Mouse (Mus musculus) liver, embryonic 13.5 days (tissue): Measurements from ENCODE around the gene Sdhc. TPM values are rescaled to one million over a fixed set of nuclear protein-coding genes. Genes with fewer than 3 reads are reported as not detected.

Experiments
- ATAC-seq: fragments of 200-750 bp; cut with Nextera tagmentation; 2 replicates; pipeline ENCODE4 v1.8.0; 2017; ENCODE audit warnings: low read depth, mild to moderate bottlenecking, moderate number of reproducible peaks, moderate library complexity
- DNase-seq: peaks from one replicate; pipeline ENCODE4 v3.0.0; 2022
- H3K27ac ChIP-seq: fragments of 300-500 bp; sonication (generic); 2 replicates; pipeline ENCODE4 v1.5.1; 2015; ENCODE audit warnings: moderate library complexity, mild to moderate bottlenecking, inconsistent platforms
- H3K27me3 ChIP-seq: fragments of 300-500 bp; sonication (generic); 2 replicates; pipeline ENCODE4 v1.6.1; 2015; ENCODE audit warnings: mild to moderate bottlenecking, inconsistent platforms
- H3K36me3 ChIP-seq: fragments of 300-500 bp; sonication (generic); 2 replicates; pipeline ENCODE4 v1.6.1; 2015; ENCODE audit warnings: mild to moderate bottlenecking, inconsistent platforms
- H3K4me1 ChIP-seq: fragments of 300-500 bp; sonication (generic); replicated peaks from 2 replicates; pipeline ENCODE4 v1.6.1; 2015; ENCODE audit warnings: inconsistent platforms
- H3K4me2 ChIP-seq: fragments of 300-500 bp; sonication (generic); 2 replicates; pipeline ENCODE4 v1.6.1; 2015; ENCODE audit warnings: inconsistent platforms, mild to moderate bottlenecking, moderate library complexity
- H3K4me3 ChIP-seq: fragments of 300-500 bp; sonication (generic); replicated peaks from 2 replicates; pipeline ENCODE4 v1.5.1; 2015; ENCODE audit warnings: mild to moderate bottlenecking, inconsistent platforms
- H3K9ac ChIP-seq: fragments of 300-500 bp; sonication (generic); 2 replicates; pipeline ENCODE4 v1.6.1; 2015; ENCODE audit warnings: mild to moderate bottlenecking, inconsistent platforms
- H3K9me3 ChIP-seq: fragments of 300-500 bp; sonication (generic); replicated peaks from 2 replicates; pipeline ENCODE4 v1.6.1; 2016; ENCODE audit warnings: inconsistent platforms
- whole genome bisulfite sequencing: fragments of 180-500 bp; shearing (Covaris S2); methylation state at CpG from one replicate; pipeline ENCODE4 v1.1.7; 2015; ENCODE audit not compliant: insufficient replicate concordance; 5-methylcytosine and 5-hydroxymethylcytosine counted together
- polyA plus RNA-seq: library from polyadenylated mRNA; unstranded; fragments of >200 nt; fragmentation: Nextera tagmentation; extraction: Ambion mirVana; gene quantifications from 2 replicates; pipeline ENCODE4 v1.2.1, GENCODE M21; 2015

Sdhc gene
- polyA plus RNA-seq, 1 experiment from 2014 or later: 140 TPM

- Histone ChIP-seq H3K9ac (peak overlapping the region; percentile 77), H3K36me3 (no peaks in the 10 kb centered on the region), H3K27me3 (no peaks in the 10 kb centered on the region), H3K4me2 (peak overlapping the region; percentile 87), H3K9me3 (no peaks in the 10 kb centered on the region), H3K4me1 (peaks cover 58% of the 10 kb centered on the region), H3K4me3 (peak overlapping the region; percentile 69), H3K27ac (peak overlapping the region; percentile 85)
- under 1% methylated on average over 38 of the region's 38 CpGs for WGBS
- ATAC-seq (peak; percentile 86), DNase-seq (peak; percentile 84)
These were observed 39.2 kb downstream of the Sdhc start for GRCm38 (mm10) chr1:171111020-171111780.

DNA sequence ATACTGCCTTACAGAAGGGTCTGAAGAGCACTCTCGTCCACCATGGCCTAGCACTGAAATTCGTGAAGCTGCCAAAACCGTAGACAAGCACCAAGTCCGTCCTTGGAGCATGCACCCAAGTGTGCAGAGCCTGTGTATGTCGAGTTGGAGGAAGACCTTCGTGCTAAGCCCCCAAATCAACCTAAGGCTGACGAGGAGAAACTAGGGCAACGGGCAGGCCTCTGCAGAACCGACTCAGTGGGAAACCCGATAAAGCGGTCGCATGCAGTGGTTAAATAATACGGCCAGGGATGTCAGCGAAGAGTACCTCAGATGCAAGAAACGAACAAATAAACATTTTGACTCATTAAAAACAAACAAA is 39.8 kb downstream of the Sdhc start:
- H3K4me3 ChIP-seq: peak overlapping the region; percentile 69
- no peaks in the 10 kb centered on the region for H3K9me3 ChIP-seq
- peak; percentile 32 for DNase-seq
- H3K27me3 ChIP-seq: no peaks in the 10 kb centered on the region
- WGBS: 25% methylated on average over 15 of the region's 15 CpGs
- peaks cover 52% of the 10 kb centered on the region for H3K4me1 ChIP-seq
- H3K27ac ChIP-seq: peak overlapping the region; percentile 57
- no peaks in the 10 kb centered on the region for H3K36me3 ChIP-seq
- H3K4me2 ChIP-seq: peak overlapping the region; percentile 87
- H3K9ac ChIP-seq: peak overlapping the region; percentile 77
- ATAC-seq: no peak; the same call in 1 of the 2 replicates

- no peaks in the 10 kb centered on the region for H3K36me3 ChIP-seq
- H3K4me3 ChIP-seq: no peak overlapping the region
- no peak overlapping the region for H3K27ac ChIP-seq
- WGBS: 39% methylated on average over 9 of the region's 9 CpGs
- H3K9me3 ChIP-seq: no peaks in the 10 kb centered on the region
- no peak for ATAC-seq
- DNase-seq: no peak
- peaks cover 44% of the 10 kb centered on the region for H3K4me1 ChIP-seq
- no peak overlapping the region; the same call in 1 of the 2 replicates for H3K9ac ChIP-seq
- no peaks in the 10 kb centered on the region for H3K27me3 ChIP-seq
- H3K4me2 ChIP-seq: peak overlapping the region; percentile 87; the same call in 1 of the 2 replicates
These were observed 40.8 kb downstream of the Sdhc start for GRCm38 (mm10) chr1:171109620-171110019.

- WGBS: 70% methylated on average over 6 of the region's 6 CpGs
- no peak overlapping the region for H3K9ac ChIP-seq
- no peaks in the 10 kb centered on the region for H3K27me3 ChIP-seq
- H3K9me3 ChIP-seq: no peaks in the 10 kb centered on the region
- DNase-seq (no peak), ATAC-seq (no peak)
- H3K4me1 ChIP-seq: peaks cover 37% of the 10 kb centered on the region
- no peaks in the 10 kb centered on the region for H3K36me3 ChIP-seq
- H3K4me2 ChIP-seq: no peak overlapping the region
- no peak overlapping the region for H3K27ac ChIP-seq
- no peak overlapping the region for H3K4me3 ChIP-seq
These were observed 45.2 kb downstream of the Sdhc start for GRCm38 (mm10) chr1:171105226-171105625.

DNA sequence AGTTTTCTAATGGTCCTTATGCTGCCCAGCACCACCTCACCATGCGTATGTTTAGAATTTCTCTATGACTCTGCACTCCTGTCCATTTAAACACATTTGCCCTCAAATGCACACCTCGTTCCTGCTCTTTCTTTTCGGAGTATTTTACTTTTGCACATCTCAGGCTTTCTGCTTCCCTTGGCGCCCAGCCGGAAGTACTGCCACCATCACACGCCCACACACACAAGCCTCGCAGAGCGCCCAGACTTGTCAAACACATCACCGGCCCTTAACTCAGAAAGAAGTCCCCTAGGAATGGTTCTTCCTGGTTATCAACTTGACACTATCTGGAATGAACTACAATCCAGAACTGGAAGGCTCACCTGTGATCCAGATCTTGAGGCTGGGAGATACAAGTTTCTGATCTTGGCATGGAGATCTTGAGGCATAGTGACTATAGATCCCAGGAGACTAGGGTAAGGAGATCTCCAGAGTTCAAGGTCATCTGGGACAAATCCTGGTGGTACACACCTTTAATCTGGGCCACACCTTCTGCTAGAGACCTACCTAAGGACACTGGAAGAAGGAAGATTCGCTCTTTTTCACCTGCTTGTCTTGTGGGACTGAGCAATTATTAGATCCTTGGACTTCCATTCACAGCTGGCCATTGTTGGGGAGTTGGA is 47.1 kb downstream of the Sdhc start:
- H3K36me3 ChIP-seq: no peaks in the 10 kb centered on the region
- peak overlapping the region; percentile 88 for H3K4me2 ChIP-seq
- H3K4me3 ChIP-seq: peak overlapping the region; percentile 74
- DNase-seq: no peak
- peak overlapping the region; percentile 54 for H3K9ac ChIP-seq
- 8% methylated on average over 10 of the region's 10 CpGs for WGBS
- ATAC-seq: peak; percentile 24
- H3K27ac ChIP-seq: no peak overlapping the region
- peaks cover 37% of the 10 kb centered on the region for H3K4me1 ChIP-seq
- H3K9me3 ChIP-seq: no peaks in the 10 kb centered on the region
- H3K27me3 ChIP-seq: no peaks in the 10 kb centered on the region

- Histone ChIP-seq H3K27ac (peak overlapping the region; percentile 78), H3K27me3 (no peaks in the 10 kb centered on the region), H3K9ac (peak overlapping the region; percentile 74), H3K4me3 (peak overlapping the region; percentile 74), H3K4me2 (peak overlapping the region; percentile 88), H3K36me3 (no peaks in the 10 kb centered on the region), H3K4me1 (peaks cover 44% of the 10 kb centered on the region), H3K9me3 (no peaks in the 10 kb centered on the region)
- DNase-seq (peak; percentile 71), ATAC-seq (peak; percentile 80)
- under 1% methylated on average over 35 of the region's 35 CpGs for WGBS
These were observed 47.7 kb downstream of the Sdhc start for GRCm38 (mm10) chr1:171102547-171103177.

GRCm38 (mm10) chr1:171101733-171102546 is 48.5 kb downstream of the Sdhc start:
- ATAC-seq: peak; percentile 71
- H3K27me3 ChIP-seq: no peaks in the 10 kb centered on the region
- DNase-seq: peak; percentile 79
- H3K4me2 ChIP-seq: peak overlapping the region; percentile 88
- under 1% methylated on average over 40 of the region's 40 CpGs for WGBS
- H3K9me3 ChIP-seq: no peaks in the 10 kb centered on the region
- H3K4me1 ChIP-seq: peaks cover 51% of the 10 kb centered on the region
- peak overlapping the region; percentile 78 for H3K27ac ChIP-seq
- H3K4me3 ChIP-seq: peak overlapping the region; percentile 74
- no peaks in the 10 kb centered on the region for H3K36me3 ChIP-seq
- peak overlapping the region; percentile 74 for H3K9ac ChIP-seq

- ATAC-seq (no peak), DNase-seq (no peak)
- Histone ChIP-seq H3K9ac (no peak overlapping the region), H3K4me1 (peaks cover 60% of the 10 kb centered on the region), H3K27ac (no peak overlapping the region), H3K4me3 (peak overlapping the region; percentile 4; the same call in 1 of the 2 replicates), H3K27me3 (no peaks in the 10 kb centered on the region), H3K4me2 (peak overlapping the region; percentile 88), H3K9me3 (no peaks in the 10 kb centered on the region), H3K36me3 (no peaks in the 10 kb centered on the region)
- 17% methylated on average over 2 of the region's 2 CpGs for WGBS
These were observed 49.4 kb downstream of the Sdhc start for GRCm38 (mm10) chr1:171101033-171101432.

DNA sequence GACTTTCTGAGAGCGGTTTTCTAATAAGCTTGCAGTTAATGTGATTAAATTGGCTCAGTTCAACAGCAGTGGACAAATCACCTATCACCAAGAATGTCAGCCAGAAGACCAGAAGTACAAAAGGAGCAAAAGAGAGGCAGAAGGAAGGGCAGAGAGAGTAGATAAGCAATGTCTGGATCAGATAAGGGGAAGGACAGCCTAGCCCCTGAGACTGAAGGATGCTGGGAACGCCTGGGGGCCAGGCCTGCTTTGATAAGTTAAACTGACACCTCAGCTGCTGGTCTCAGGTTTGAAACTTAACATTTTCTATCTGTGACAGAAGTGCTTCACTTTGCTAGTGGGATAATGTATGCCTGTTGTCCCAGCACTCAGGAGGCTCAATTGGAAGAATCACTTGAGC is 52.8 kb downstream of the Sdhc start:
- H3K9me3 ChIP-seq: no peaks in the 10 kb centered on the region
- WGBS: 9% methylated on average over 2 of the region's 2 CpGs
- H3K9ac ChIP-seq: 0 out of 2 replicates have a peak overlapping the region, but pooled peaks have one; percentile 19
- DNase-seq (peak; percentile 62), ATAC-seq (peak; percentile 30)
- H3K27me3 ChIP-seq: no peaks in the 10 kb centered on the region
- peak overlapping the region; percentile 54 for H3K27ac ChIP-seq
- peaks cover 63% of the 10 kb centered on the region for H3K4me1 ChIP-seq
- peak overlapping the region; percentile 23 for H3K4me2 ChIP-seq
- no peaks in the 10 kb centered on the region for H3K36me3 ChIP-seq
- H3K4me3 ChIP-seq: no peak overlapping the region

DNA sequence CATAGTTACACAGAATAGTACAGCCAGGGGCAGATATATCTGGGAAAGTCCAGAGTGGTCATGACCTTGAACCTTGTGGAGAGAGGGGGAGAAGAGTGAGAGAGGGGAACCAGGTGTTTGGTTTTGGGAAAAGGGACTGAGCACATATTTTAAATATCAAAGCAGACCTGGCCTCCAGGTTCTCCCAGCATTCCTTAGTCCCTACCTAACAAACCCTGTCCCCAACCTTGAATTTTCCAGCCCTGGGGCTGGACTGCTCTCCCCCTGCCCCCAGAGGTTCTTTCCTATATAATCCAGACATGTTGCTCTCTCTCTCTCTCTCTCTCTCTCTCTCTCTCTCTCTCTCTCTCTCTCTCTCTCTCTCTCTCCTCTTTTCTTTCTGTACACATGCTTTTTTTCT is 53.3 kb downstream of the Sdhc start:
- H3K9ac ChIP-seq: 0 out of 2 replicates have a peak overlapping the region, but pooled peaks have one; percentile 19
- no peak for DNase-seq
- H3K4me1 ChIP-seq: peaks cover 61% of the 10 kb centered on the region
- H3K9me3 ChIP-seq: no peaks in the 10 kb centered on the region
- no peaks in the 10 kb centered on the region for H3K36me3 ChIP-seq
- H3K4me3 ChIP-seq: no peak overlapping the region
- peak overlapping the region; percentile 54 for H3K27ac ChIP-seq
- no peak for ATAC-seq
- H3K27me3 ChIP-seq: no peaks in the 10 kb centered on the region
- no peak overlapping the region for H3K4me2 ChIP-seq
